Mouse (Mus musculus): ENCODE measurements around the gene Sgcb. TPM values are rescaled to one million over a fixed set of nuclear protein-coding genes. Genes with fewer than 3 reads are reported as not detected.

Sgcb gene
- total and polyA plus RNA-seq, 2 experiments, result 0.80 to 1.8 TPM

DNA sequence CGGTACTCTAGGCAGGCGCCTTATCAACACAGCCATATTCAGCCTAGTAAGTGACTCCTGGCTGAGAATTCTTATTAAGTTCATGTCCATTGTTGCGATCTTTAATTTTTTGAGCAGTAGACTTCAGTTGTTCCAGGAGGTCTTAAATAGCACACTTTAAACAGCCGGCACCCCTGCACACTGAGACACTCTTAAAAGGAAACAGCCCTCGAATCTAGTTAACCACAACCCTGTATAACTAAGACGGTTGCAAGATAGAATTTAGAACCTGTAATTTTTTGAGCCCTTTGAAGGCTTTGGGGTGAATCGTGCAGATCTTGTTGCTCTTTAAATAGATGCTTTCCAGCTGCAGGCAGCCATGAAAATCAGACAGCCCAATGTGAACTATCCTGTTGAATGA is 32.4 kb downstream of the Sgcb start:
- H3K4me3 ChIP-seq (ENCODE audit: insufficient read depth, low read depth, low read length), result no peak overlapping the region
- H3K79me2 ChIP-seq (ENCODE audit: control insufficient read depth, insufficient read depth, low read length), result no peaks in the 10 kb centered on the region
- WGBS, result 81% methylated on average over 7 of the region's 7 CpGs
- H3K9ac ChIP-seq (ENCODE audit: low read depth, low read length), result no peak overlapping the region
- no peak overlapping the region for H3K27ac ChIP-seq (replicated peaks; ENCODE audit: insufficient read depth, low read depth, low read length)
- no peak for DNase-seq (ENCODE audit: extremely low read depth, low read depth, low spot score)
- no peaks in the 10 kb centered on the region; the same call in 1 of the 2 replicates for H3K27me3 ChIP-seq (ENCODE audit: control insufficient read depth, insufficient read depth, low read length)
- H3K36me3 ChIP-seq (ENCODE audit: control insufficient read depth, insufficient read depth, low read length), result no peaks in the 10 kb centered on the region
- TF ChIP-seq CTCF (IDR thresholded peaks at IDR 0.05; ENCODE audit: low read depth, low read length) (no peak), POLR2A (IDR thresholded peaks at IDR 0.05; ENCODE audit: extremely low read depth, insufficient read depth, low read length) (no peak)
- no peaks in the 10 kb centered on the region for H3K4me1 ChIP-seq (ENCODE audit: control insufficient read depth, insufficient read depth, low read length)

DNA sequence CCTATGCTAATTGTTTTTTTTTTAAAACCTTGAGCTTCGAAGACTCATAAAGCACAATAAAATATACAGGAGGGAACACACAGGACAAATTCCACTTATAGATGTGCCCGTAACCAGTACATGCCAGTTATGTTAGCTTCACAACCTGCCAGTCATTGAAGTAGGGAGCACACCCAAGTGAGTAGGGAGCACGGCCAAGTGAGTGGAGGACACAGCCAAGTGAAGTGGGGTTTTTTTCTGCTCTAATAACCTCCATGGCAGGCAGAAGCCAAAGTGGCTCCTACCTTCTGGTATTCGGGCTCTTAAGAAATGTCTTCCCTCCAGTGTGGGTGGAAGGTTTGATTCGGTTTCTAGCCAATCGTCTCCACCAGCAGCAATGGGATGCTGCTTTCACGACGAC is 34.3 kb downstream of the Sgcb start:
- Histone ChIP-seq H3K4me3 (ENCODE audit: insufficient read depth, low read depth, low read length) (no peak overlapping the region), H3K4me1 (ENCODE audit: control insufficient read depth, insufficient read depth, low read length) (no peaks in the 10 kb centered on the region), H3K36me3 (ENCODE audit: control insufficient read depth, insufficient read depth, low read length) (no peaks in the 10 kb centered on the region), H3K27me3 (ENCODE audit: control insufficient read depth, insufficient read depth, low read length) (no peaks in the 10 kb centered on the region; the same call in 1 of the 2 replicates), H3K27ac (replicated peaks; ENCODE audit: insufficient read depth, low read depth, low read length) (no peak overlapping the region), H3K9ac (ENCODE audit: low read depth, low read length) (no peak overlapping the region), H3K79me2 (ENCODE audit: control insufficient read depth, insufficient read depth, low read length) (no peaks in the 10 kb centered on the region)
- WGBS, result 88% methylated on average over 8 of the region's 8 CpGs
- TF ChIP-seq POLR2A (IDR thresholded peaks at IDR 0.05; ENCODE audit: extremely low read depth, insufficient read depth, low read length) (no peak), CTCF (IDR thresholded peaks at IDR 0.05; ENCODE audit: low read depth, low read length) (no peak)
- no peak for DNase-seq (ENCODE audit: extremely low read depth, low read depth, low spot score)

DNA sequence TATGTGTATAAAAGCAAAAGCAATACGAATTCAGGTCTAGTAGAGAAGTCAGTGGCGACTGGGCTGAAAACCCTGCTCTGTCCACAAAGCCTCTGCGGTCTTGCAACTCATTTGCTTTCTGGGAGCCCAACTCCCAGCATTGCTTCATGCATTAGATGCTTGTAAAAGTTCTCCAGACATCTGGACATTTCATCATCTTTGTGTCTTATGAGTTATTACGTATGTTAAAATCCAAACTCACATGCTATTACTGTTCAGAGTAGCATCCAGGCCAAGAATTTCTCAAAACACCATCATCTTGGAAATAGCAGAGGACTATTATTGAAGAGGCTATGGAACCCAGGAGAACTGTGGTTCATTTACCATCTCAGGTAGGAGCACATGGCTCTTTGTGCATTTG is 36.5 kb downstream of the Sgcb start:
- no peak for DNase-seq (ENCODE audit: extremely low read depth, low read depth, low spot score)
- no peak overlapping the region for H3K4me3 ChIP-seq (ENCODE audit: insufficient read depth, low read depth, low read length)

DNA sequence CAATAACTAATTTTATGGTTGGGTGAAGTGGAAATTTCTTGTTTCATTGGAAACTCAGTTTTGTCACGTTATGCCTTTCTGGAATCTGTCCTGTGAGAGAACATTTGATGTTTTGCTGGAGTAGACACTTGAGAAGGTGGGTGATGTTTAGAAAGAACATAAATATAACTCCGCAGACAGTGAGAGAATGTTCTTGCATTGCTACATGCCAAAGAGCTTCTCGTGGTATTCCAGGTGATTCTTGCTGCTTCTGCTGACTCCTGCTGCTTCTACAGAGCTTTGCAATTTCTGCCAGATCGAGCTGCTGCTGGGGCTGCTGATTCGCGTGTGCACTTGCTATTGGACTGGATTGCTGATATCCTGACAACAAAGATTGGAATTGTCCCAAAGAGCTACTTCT is 42.6 kb downstream of the Sgcb start:
- Histone ChIP-seq H3K4me1 (ENCODE audit: control insufficient read depth, insufficient read depth, low read length) (no peaks in the 10 kb centered on the region), H3K36me3 (ENCODE audit: control insufficient read depth, insufficient read depth, low read length) (no peaks in the 10 kb centered on the region), H3K27ac (replicated peaks; ENCODE audit: insufficient read depth, low read depth, low read length) (no peak overlapping the region), H3K27me3 (ENCODE audit: control insufficient read depth, insufficient read depth, low read length) (no peaks in the 10 kb centered on the region), H3K4me3 (ENCODE audit: insufficient read depth, low read depth, low read length) (no peak overlapping the region), H3K79me2 (ENCODE audit: control insufficient read depth, insufficient read depth, low read length) (no peaks in the 10 kb centered on the region), H3K9ac (ENCODE audit: low read depth, low read length) (no peak overlapping the region)
- DNase-seq (ENCODE audit: extremely low read depth, low read depth, low spot score), result no peak
- TF ChIP-seq CTCF (IDR thresholded peaks at IDR 0.05; ENCODE audit: low read depth, low read length), result no peak
- no peak for TF ChIP-seq POLR2A (IDR thresholded peaks at IDR 0.05; ENCODE audit: extremely low read depth, insufficient read depth, low read length)
- WGBS, result 87% methylated on average over 6 of the region's 6 CpGs

More for the DNA sequence above, 36.5 kb downstream of the Sgcb start:
- no peak overlapping the region for H3K9ac ChIP-seq (ENCODE audit: low read depth, low read length)
- WGBS, result 93% methylated on average over 4 of the region's 4 CpGs
- no peaks in the 10 kb centered on the region for H3K79me2 ChIP-seq (ENCODE audit: control insufficient read depth, insufficient read depth, low read length)
- no peak overlapping the region for H3K27ac ChIP-seq (replicated peaks; ENCODE audit: insufficient read depth, low read depth, low read length)
- no peak for TF ChIP-seq POLR2A (IDR thresholded peaks at IDR 0.05; ENCODE audit: extremely low read depth, insufficient read depth, low read length)
- TF ChIP-seq CTCF (IDR thresholded peaks at IDR 0.05; ENCODE audit: low read depth, low read length), result no peak
- H3K27me3 ChIP-seq (ENCODE audit: control insufficient read depth, insufficient read depth, low read length), result no peaks in the 10 kb centered on the region; the same call in 1 of the 2 replicates
- no peaks in the 10 kb centered on the region for H3K4me1 ChIP-seq (ENCODE audit: control insufficient read depth, insufficient read depth, low read length)
- no peaks in the 10 kb centered on the region for H3K36me3 ChIP-seq (ENCODE audit: control insufficient read depth, insufficient read depth, low read length)

DNA sequence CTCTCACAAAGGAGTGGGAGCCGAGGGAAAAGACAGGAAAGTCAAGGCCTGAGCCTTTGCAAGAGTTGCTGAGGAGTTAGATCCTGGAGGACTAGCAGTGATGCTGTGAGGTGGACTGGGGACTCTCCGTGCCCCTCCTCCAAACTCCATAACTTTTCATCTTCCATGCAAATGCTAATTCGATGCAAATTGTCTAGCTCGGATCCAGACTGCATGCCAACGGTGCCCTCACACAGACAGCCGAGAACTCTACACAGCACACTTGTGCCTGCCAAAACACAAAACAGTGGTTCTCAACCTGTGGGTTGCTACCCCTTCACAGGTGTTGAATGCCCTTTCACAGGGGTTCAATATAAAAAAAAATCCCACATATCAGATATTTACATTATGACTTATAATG is 43.0 kb downstream of the Sgcb start:
- H3K79me2 ChIP-seq (ENCODE audit: control insufficient read depth, insufficient read depth, low read length), result no peaks in the 10 kb centered on the region
- DNase-seq (ENCODE audit: extremely low read depth, low read depth, low spot score), result no peak
- no peak for TF ChIP-seq CTCF (IDR thresholded peaks at IDR 0.05; ENCODE audit: low read depth, low read length)
- TF ChIP-seq POLR2A (IDR thresholded peaks at IDR 0.05; ENCODE audit: extremely low read depth, insufficient read depth, low read length), result no peak
- H3K27me3 ChIP-seq (ENCODE audit: control insufficient read depth, insufficient read depth, low read length), result no peaks in the 10 kb centered on the region
- H3K4me3 ChIP-seq (ENCODE audit: insufficient read depth, low read depth, low read length), result no peak overlapping the region
- no peaks in the 10 kb centered on the region for H3K4me1 ChIP-seq (ENCODE audit: control insufficient read depth, insufficient read depth, low read length)
- H3K27ac ChIP-seq (replicated peaks; ENCODE audit: insufficient read depth, low read depth, low read length), result no peak overlapping the region
- H3K9ac ChIP-seq (ENCODE audit: low read depth, low read length), result no peak overlapping the region
- 86% methylated on average over 6 of the region's 6 CpGs for WGBS
- H3K36me3 ChIP-seq (ENCODE audit: control insufficient read depth, insufficient read depth, low read length), result no peaks in the 10 kb centered on the region

DNA sequence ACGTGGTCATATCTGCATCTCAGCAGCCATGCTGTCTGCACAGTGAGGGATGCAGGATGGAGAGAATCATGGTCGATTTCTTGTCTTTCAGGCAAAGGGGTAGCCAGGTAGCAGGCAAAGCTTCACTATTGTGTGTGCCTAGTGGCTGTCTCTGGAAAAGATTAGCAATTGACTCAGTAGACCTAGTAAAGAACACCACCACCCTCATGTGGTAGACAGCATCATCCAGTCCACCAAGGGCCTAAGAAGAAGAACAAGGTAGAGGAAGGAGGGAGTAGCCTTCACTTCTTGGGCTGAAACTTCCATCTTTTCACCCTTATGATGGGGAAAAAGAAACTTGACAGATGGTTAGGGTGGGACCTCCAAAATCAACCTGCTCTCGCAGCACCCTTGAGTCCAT is 44.7 kb downstream of the Sgcb start:
- Histone ChIP-seq H3K79me2 (ENCODE audit: control insufficient read depth, insufficient read depth, low read length) (no peaks in the 10 kb centered on the region), H3K27ac (replicated peaks; ENCODE audit: insufficient read depth, low read depth, low read length) (no peak overlapping the region), H3K36me3 (ENCODE audit: control insufficient read depth, insufficient read depth, low read length) (no peaks in the 10 kb centered on the region), H3K27me3 (ENCODE audit: control insufficient read depth, insufficient read depth, low read length) (no peaks in the 10 kb centered on the region), H3K9ac (ENCODE audit: low read depth, low read length) (no peak overlapping the region), H3K4me3 (ENCODE audit: insufficient read depth, low read depth, low read length) (no peak overlapping the region), H3K4me1 (ENCODE audit: control insufficient read depth, insufficient read depth, low read length) (no peaks in the 10 kb centered on the region)
- no peak for TF ChIP-seq CTCF (IDR thresholded peaks at IDR 0.05; ENCODE audit: low read depth, low read length)
- no peak for TF ChIP-seq POLR2A (IDR thresholded peaks at IDR 0.05; ENCODE audit: extremely low read depth, insufficient read depth, low read length)
- DNase-seq (ENCODE audit: extremely low read depth, low read depth, low spot score), result no peak
- WGBS, result 68% methylated on average over 3 of the region's 3 CpGs

Measured in liver, adult 2 months (tissue).